Mouse (Mus musculus) limb, embryonic 11.5 days (tissue): ENCODE measurements at regions not wholly inside any gene's neighbourhood (a gene's known extent, or its start where the extent isn't known, plus 50 kb on each side); places are given as distances from the start of the nearest gene placed in this dataset.
"Not testable (repeated sequence)": the region's sequence is repeated elsewhere in the genome, so short reads cannot be mapped to it uniquely, and the experiment has no call there.

Experiments
- ATAC-seq: fragments of 200-750 bp; cut with Nextera tagmentation; 2 replicates; pipeline ENCODE4 v1.8.0; 2017; ENCODE audit warnings: low read depth; ENCODE audit not compliant: insufficient number of reproducible peaks, low FRiP score, low TSS enrichment
- DNase-seq: peaks from one replicate; pipeline ENCODE4 v3.0.0-alpha.2; 2015; ENCODE audit warnings: low spot score
- H3K27ac ChIP-seq: fragments of 300-500 bp; sonication (generic); replicated peaks from 2 replicates; pipeline ENCODE4 v1.5.1; 2014; ENCODE audit warnings: low read depth, mild to moderate bottlenecking, low read length
- H3K27me3 ChIP-seq: fragments of 300-500 bp; sonication (generic); 2 replicates; pipeline ENCODE4 v1.6.1; 2014; ENCODE audit warnings: mild to moderate bottlenecking, low read length, mixed read lengths; ENCODE audit not compliant: control insufficient read depth, insufficient read depth
- H3K36me3 ChIP-seq: fragments of 300-500 bp; sonication (generic); 2 replicates; pipeline ENCODE4 v1.6.1; 2014; ENCODE audit warnings: mild to moderate bottlenecking, low read length, moderate library complexity, mixed read lengths; ENCODE audit not compliant: control insufficient read depth, insufficient read depth
- H3K4me1 ChIP-seq: fragments of 300-500 bp; sonication (generic); 2 replicates; pipeline ENCODE4 v1.6.1; 2014; ENCODE audit warnings: low read length, mixed read lengths; ENCODE audit not compliant: control insufficient read depth, insufficient read depth
- H3K4me2 ChIP-seq: fragments of 300-500 bp; sonication (generic); 2 replicates; pipeline ENCODE4 v1.6.1; 2014; ENCODE audit warnings: low read depth, mild to moderate bottlenecking, moderate library complexity; ENCODE audit not compliant: severe bottlenecking
- H3K4me3 ChIP-seq: fragments of 300-500 bp; sonication (generic); 2 replicates; pipeline ENCODE4 v1.5.1; 2014; ENCODE audit warnings: low read depth, low read length
- H3K9ac ChIP-seq: fragments of 300-500 bp; sonication (generic); 2 replicates; pipeline ENCODE4 v1.6.1; 2014; ENCODE audit warnings: mild to moderate bottlenecking, low read length
- H3K9me3 ChIP-seq: fragments of 300-500 bp; sonication (generic); 2 replicates; pipeline ENCODE4 v1.6.1; 2016; ENCODE audit warnings: low read length; ENCODE audit not compliant: control insufficient read depth
- WGBS: fragments of 180-500 bp; shearing (Covaris S2); extraction: QIAGEN DNeasy Blood & Tissue Kit; methylation state at CpG from one replicate; pipeline ENCODE4 v1.1.7; 2014; 5-methylcytosine and 5-hydroxymethylcytosine counted together

GRCm38 (mm10) chr8:100101957-100102356 lies 685.7 kb upstream of the Cdh8 start:
- Histone ChIP-seq H3K9ac (no peak overlapping the region), H3K4me3 (no peak overlapping the region), H3K4me1 (no peaks in the 10 kb centered on the region), H3K4me2 (no peak overlapping the region), H3K36me3 (no peaks in the 10 kb centered on the region), H3K9me3 (no peaks in the 10 kb centered on the region), H3K27ac (no peak overlapping the region), H3K27me3 (no peaks in the 10 kb centered on the region)
- ATAC-seq, result no peak
- no peak for DNase-seq
- WGBS, result 76% methylated on average over 2 of the region's 2 CpGs

GRCm38 (mm10) chr8:100072059-100072729 lies 655.9 kb upstream of the Cdh8 start:
- H3K9me3 ChIP-seq, result no peaks in the 10 kb centered on the region
- DNase-seq, result no peak
- ATAC-seq, result no peak
- H3K36me3 ChIP-seq, result no peaks in the 10 kb centered on the region
- no peaks in the 10 kb centered on the region for H3K4me1 ChIP-seq
- no peak overlapping the region for H3K9ac ChIP-seq
- no peak overlapping the region for H3K4me2 ChIP-seq
- no peak overlapping the region for H3K4me3 ChIP-seq
- 85% methylated on average over 5 of the region's 5 CpGs for WGBS
- H3K27ac ChIP-seq, result no peak overlapping the region
- no peaks in the 10 kb centered on the region for H3K27me3 ChIP-seq

- DNase-seq (no peak), ATAC-seq (no peak)
- H3K4me1 ChIP-seq, result no peaks in the 10 kb centered on the region
- H3K27me3 ChIP-seq, result no peaks in the 10 kb centered on the region
- H3K9me3 ChIP-seq, result no peaks in the 10 kb centered on the region
- 67% methylated on average over 1 of the region's 1 CpGs for WGBS
- no peak overlapping the region for H3K4me3 ChIP-seq
- no peak overlapping the region for H3K9ac ChIP-seq
- H3K27ac ChIP-seq, result no peak overlapping the region
- H3K4me2 ChIP-seq, result no peak overlapping the region
- no peaks in the 10 kb centered on the region for H3K36me3 ChIP-seq
These were observed 653.5 kb upstream of the Cdh8 start for GRCm38 (mm10) chr8:100069761-100070160.

GRCm38 (mm10) chr8:100038931-100039330 lies 622.7 kb upstream of the Cdh8 start:
- 80% methylated on average over 5 of the region's 5 CpGs for WGBS
- Histone ChIP-seq H3K4me3 (no peak overlapping the region), H3K9me3 (no peaks in the 10 kb centered on the region), H3K4me1 (no peaks in the 10 kb centered on the region), H3K36me3 (no peaks in the 10 kb centered on the region), H3K27me3 (no peaks in the 10 kb centered on the region), H3K4me2 (no peak overlapping the region), H3K27ac (no peak overlapping the region), H3K9ac (no peak overlapping the region)
- DNase-seq (no peak), ATAC-seq (no peak)

GRCm38 (mm10) chr8:100034474-100034873 lies 618.2 kb upstream of the Cdh8 start:
- no peaks in the 10 kb centered on the region for H3K4me1 ChIP-seq
- H3K36me3 ChIP-seq, result no peaks in the 10 kb centered on the region
- no peaks in the 10 kb centered on the region for H3K27me3 ChIP-seq
- no peak overlapping the region for H3K27ac ChIP-seq
- DNase-seq, result no peak
- 50% methylated on average over 4 of the region's 4 CpGs for WGBS
- no peak for ATAC-seq
- H3K4me3 ChIP-seq, result no peak overlapping the region
- H3K9ac ChIP-seq, result no peak overlapping the region
- no peak overlapping the region for H3K4me2 ChIP-seq
- H3K9me3 ChIP-seq, result no peaks in the 10 kb centered on the region

GRCm38 (mm10) chr8:100030358-100030757 lies 614.1 kb upstream of the Cdh8 start:
- ATAC-seq, H3K4me3 ChIP-seq, H3K27me3 ChIP-seq, H3K36me3 ChIP-seq, DNase-seq, H3K4me2 ChIP-seq, H3K27ac ChIP-seq, H3K4me1 ChIP-seq, H3K9ac ChIP-seq, H3K9me3 ChIP-seq: not testable (repeated sequence)
- WGBS, result 97% methylated on average over 21 of the region's 23 CpGs

GRCm38 (mm10) chr8:100015638-100016037 lies 599.4 kb upstream of the Cdh8 start:
- no peaks in the 10 kb centered on the region for H3K9me3 ChIP-seq
- H3K4me2 ChIP-seq, result no peak overlapping the region
- no peak overlapping the region for H3K9ac ChIP-seq
- H3K36me3 ChIP-seq, result no peaks in the 10 kb centered on the region
- no peak overlapping the region for H3K4me3 ChIP-seq
- H3K27me3 ChIP-seq, result no peaks in the 10 kb centered on the region
- ATAC-seq, result no peak
- 91% methylated on average over 1 of the region's 1 CpGs for WGBS
- H3K27ac ChIP-seq, result no peak overlapping the region
- DNase-seq, result no peak
- H3K4me1 ChIP-seq, result no peaks in the 10 kb centered on the region

- no peaks in the 10 kb centered on the region for H3K4me1 ChIP-seq
- H3K36me3 ChIP-seq, result no peaks in the 10 kb centered on the region
- H3K9me3 ChIP-seq, result no peaks in the 10 kb centered on the region
- H3K27ac ChIP-seq, result no peak overlapping the region
- DNase-seq (no peak), ATAC-seq (no peak)
- WGBS, result 85% methylated on average over 1 of the region's 1 CpGs
- no peak overlapping the region for H3K4me2 ChIP-seq
- H3K9ac ChIP-seq, result no peak overlapping the region
- no peaks in the 10 kb centered on the region for H3K27me3 ChIP-seq
- H3K4me3 ChIP-seq, result no peak overlapping the region
These were observed 583.3 kb upstream of the Cdh8 start for GRCm38 (mm10) chr8:99999554-99999953.

GRCm38 (mm10) chr8:99983696-99984095 lies 567.4 kb upstream of the Cdh8 start:
- no peak overlapping the region for H3K4me2 ChIP-seq
- DNase-seq (no peak), ATAC-seq (no peak)
- H3K27ac ChIP-seq, result no peak overlapping the region
- WGBS, result 72% methylated on average over 3 of the region's 5 CpGs
- no peaks in the 10 kb centered on the region for H3K9me3 ChIP-seq
- H3K9ac ChIP-seq, result no peak overlapping the region
- no peak overlapping the region for H3K4me3 ChIP-seq
- no peaks in the 10 kb centered on the region for H3K36me3 ChIP-seq
- no peaks in the 10 kb centered on the region for H3K4me1 ChIP-seq
- no peaks in the 10 kb centered on the region for H3K27me3 ChIP-seq
